Mouse (Mus musculus) ES-E14 (cell line): ENCODE measurements around the gene Guk1. TPM values are rescaled to one million over a fixed set of nuclear protein-coding genes. Genes with fewer than 3 reads are reported as not detected.

Source experiments
- DNase-seq: peaks from one replicate; pipeline ENCODE4 v3.0.0-alpha.2; 2013; ENCODE audit warnings: low read depth, low spot score
- H3K27ac ChIP-seq: 2 replicates; pipeline ENCODE4 v1.5.1; 2012; ENCODE audit warnings: low read depth, mild to moderate bottlenecking, low read length, moderate library complexity, mixed read lengths; ENCODE audit not compliant: poor library complexity, insufficient read depth, severe bottlenecking
- H3K36me3 ChIP-seq: 2 replicates; pipeline ENCODE4 v1.6.1; 2012; ENCODE audit warnings: mild to moderate bottlenecking, low read length, moderate library complexity, mixed read lengths; ENCODE audit not compliant: control insufficient read depth, poor library complexity, insufficient read depth, severe bottlenecking
- H3K4me1 ChIP-seq, 2 experiments: fragments of 150-350 bp in 1 of 2; sonication (generic) in 1 of 2; 2 replicates each; pipeline ENCODE4 v1.6.1; 2012; ENCODE audit warnings: low read length in 2 of 2, mild to moderate bottlenecking in 1 of 2, mixed read lengths in 1 of 2; ENCODE audit not compliant: control insufficient read depth in 2 of 2, insufficient read depth in 2 of 2, poor library complexity in 1 of 2
- H3K4me3 ChIP-seq, 2 experiments: fragments of 150-350 bp in 1 of 2; sonication (generic) in 1 of 2; 2 replicates each; pipeline ENCODE4 v1.5.1; 2012; ENCODE audit warnings: low read length in 2 of 2, low read depth in 1 of 2, mild to moderate bottlenecking in 1 of 2, mixed read lengths in 1 of 2; ENCODE audit not compliant: insufficient read depth in 1 of 2, poor library complexity in 1 of 2, severe bottlenecking in 1 of 2
- H3K9ac ChIP-seq: 2 replicates; pipeline ENCODE4 v1.6.1; 2012; ENCODE audit warnings: low read depth, mild to moderate bottlenecking, low read length, mixed read lengths; ENCODE audit not compliant: poor library complexity, insufficient read depth, severe bottlenecking
- H3K9me3 ChIP-seq: fragments of 150-350 bp; sonication (generic); 2 replicates; pipeline ENCODE4 v1.6.1; 2012; ENCODE audit warnings: low read depth, mild to moderate bottlenecking, low read length; ENCODE audit not compliant: control insufficient read depth, insufficient read depth
- CHD2 ChIP-seq: IDR thresholded peaks from 2 replicates; pipeline ENCODE4 v1.6.1; 2014; ENCODE audit warnings: mild to moderate bottlenecking, low read depth, low read length, inconsistent platforms
- HCFC1 ChIP-seq: IDR thresholded peaks from 2 replicates; pipeline ENCODE4 v1.6.1; 2012; ENCODE audit warnings: low read length, inconsistent platforms, borderline replicate concordance; ENCODE audit not compliant: insufficient read depth
- MAFK ChIP-seq: IDR thresholded peaks from 2 replicates; pipeline ENCODE4 v1.6.1; 2014; ENCODE audit warnings: mild to moderate bottlenecking, low read depth, low read length, inconsistent platforms; ENCODE audit not compliant: insufficient read depth
- ZC3H11A ChIP-seq: IDR thresholded peaks from 2 replicates; pipeline ENCODE4 v1.6.1; 2012; ENCODE audit warnings: low read depth, mild to moderate bottlenecking, inconsistent platforms, low read length, borderline replicate concordance
- ZNF384 ChIP-seq: IDR thresholded peaks from 2 replicates; pipeline ENCODE4 v1.6.1; 2012; ENCODE audit warnings: low read depth, low read length, inconsistent platforms
- in situ Hi-C, 2 experiments: fragments of 600-800 bp; cut with MboI; formaldehyde crosslinking; loops; one replicate each; pipeline ENCODE4 v1.15.1; 2025; ENCODE audit warnings: low sequenced_read_pairs in 2 of 2, inconsistent platforms in 1 of 2; ENCODE audit not compliant: unreplicated experiment in 2 of 2
- total RNA-seq: library from RNA; depleted of rRNA; stranded (reverse); fragments of 300-350 nt; gene quantifications from 2 replicates; pipeline ENCODE4 v1.2.3, GENCODE M21; 2012

Guk1 gene
- total RNA-seq, 1 experiment = 188 TPM

DNA sequence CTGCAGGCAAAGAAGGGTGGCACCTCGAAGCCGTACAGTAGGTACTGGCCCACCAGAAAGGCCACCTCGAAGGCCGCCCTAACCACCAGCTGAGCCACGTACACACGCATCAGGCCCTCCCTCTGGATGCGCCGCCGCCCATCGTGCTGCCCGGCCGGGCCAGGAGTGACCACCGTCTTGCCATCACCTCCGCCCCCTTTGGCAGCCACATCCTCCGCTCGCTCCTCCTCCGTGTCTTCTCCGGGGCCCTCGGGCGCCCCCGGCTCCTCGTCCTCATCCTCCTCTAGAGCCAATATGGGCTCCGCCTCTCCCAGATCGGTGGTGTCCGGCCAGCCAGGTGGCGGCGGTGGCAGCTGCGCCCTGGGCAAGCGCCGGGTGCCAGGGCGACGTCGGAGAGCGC, 15.1 kb downstream of the Guk1 start:
- no peaks in the 10 kb centered on the region for H3K9me3 ChIP-seq
- DNase-seq = no peak
- in situ Hi-C loops = no loop called here
- H3K4me3 ChIP-seq = peak overlapping the region; percentile 9 to 57; a peak in 3 of 4 replicates
- no peaks in the 10 kb centered on the region for H3K36me3 ChIP-seq
- H3K9ac ChIP-seq = 0 out of 2 replicates have a peak overlapping the region, but pooled peaks have one; percentile 3
- TF ChIP-seq MAFK = no peak
- TF ChIP-seq ZC3H11A = no peak
- TF ChIP-seq HCFC1 = no peak
- no peak for TF ChIP-seq CHD2
- no peak for TF ChIP-seq ZNF384
- no peak overlapping the region for H3K27ac ChIP-seq
- H3K4me1 ChIP-seq = peaks cover 0 to 2% of the 10 kb centered on the region in 2 experiments; a peak in 1 of 4 replicates

DNA sequence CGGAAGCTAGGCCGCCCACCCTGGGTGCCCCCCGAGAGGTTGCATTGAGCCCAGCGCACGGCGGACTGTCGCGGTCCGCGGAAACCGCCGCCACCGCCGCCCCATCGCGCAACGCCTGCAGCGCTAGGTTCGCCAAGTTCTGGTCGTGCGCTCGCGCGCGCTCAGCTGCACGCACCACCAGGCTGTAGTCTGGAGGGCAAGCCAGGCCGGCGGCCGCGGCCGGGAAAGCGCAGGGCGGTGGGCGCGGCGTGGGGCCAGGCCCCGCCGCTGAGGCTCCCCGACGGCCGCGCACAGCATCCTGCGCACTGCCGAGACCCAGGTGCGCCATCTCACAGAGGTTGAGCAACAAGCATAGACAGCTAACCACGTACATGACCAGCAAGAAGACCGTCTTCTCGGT, 15.5 kb downstream of the Guk1 start:
- Histone ChIP-seq H3K27ac (no peak overlapping the region), H3K9ac (peak overlapping the region; percentile 3; the same call in 1 of the 2 replicates), H3K4me3 (peak overlapping the region; percentile 9 to 57; a peak in 3 of 4 replicates), H3K9me3 (no peaks in the 10 kb centered on the region), H3K4me1 (peaks cover 0 to 2% of the 10 kb centered on the region in 2 experiments; a peak in 1 of 4 replicates), H3K36me3 (no peaks in the 10 kb centered on the region)
- in situ Hi-C loops = no loop called here
- DNase-seq = no peak
- TF ChIP-seq ZC3H11A (no peak), ZNF384 (no peak), MAFK (no peak), CHD2 (no peak), HCFC1 (no peak)

DNA sequence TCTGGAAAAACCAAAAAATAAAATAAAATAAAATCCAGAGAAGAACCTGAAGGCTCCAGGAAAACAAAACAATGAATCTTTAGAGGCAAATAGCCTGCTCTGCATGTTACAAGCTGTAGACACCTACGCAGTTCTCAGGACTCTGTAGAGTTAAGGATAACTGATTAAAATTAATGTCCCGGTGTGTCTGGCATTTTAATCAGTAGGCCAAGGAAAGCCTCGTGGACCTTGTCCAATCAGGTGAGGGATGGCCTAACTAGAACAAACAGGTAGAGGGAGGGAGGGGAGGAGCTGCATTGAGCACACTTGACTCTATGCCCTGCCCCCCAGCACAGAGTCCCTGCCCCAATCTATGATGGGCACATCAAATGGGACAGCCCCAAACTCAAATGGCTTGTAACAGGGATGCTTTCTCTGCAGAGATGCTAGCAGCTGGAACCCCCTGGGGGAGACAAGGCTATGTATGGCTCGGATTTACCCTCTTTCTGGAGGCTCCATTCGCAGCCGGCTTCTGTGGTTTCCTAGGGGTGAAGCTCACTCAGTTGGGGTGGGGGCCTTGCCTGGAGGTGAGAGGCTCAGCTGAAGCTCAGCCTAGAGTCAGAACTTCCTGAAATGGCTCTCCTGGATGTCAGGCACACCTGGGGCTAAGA, 17.7 kb downstream of the Guk1 start:
- Histone ChIP-seq H3K36me3 (no peaks in the 10 kb centered on the region), H3K9ac (no peak overlapping the region), H3K4me3 (no peak overlapping the region), H3K9me3 (no peaks in the 10 kb centered on the region), H3K4me1 (peaks cover 0 to 2% of the 10 kb centered on the region in 2 experiments; a peak in 1 of 4 replicates), H3K27ac (no peak overlapping the region)
- no peak for TF ChIP-seq ZNF384
- no peak for TF ChIP-seq ZC3H11A
- no peak for TF ChIP-seq MAFK
- no peak for TF ChIP-seq HCFC1
- no peak for TF ChIP-seq CHD2
- in situ Hi-C loops = no loop called here
- no peak for DNase-seq

GRCm38 (mm10) chr11:59170549-59170948, 21.5 kb downstream of the Guk1 start:
- Histone ChIP-seq H3K4me1 (no peaks in the 10 kb centered on the region; a peak in 1 of 4 replicates), H3K9me3 (no peaks in the 10 kb centered on the region), H3K36me3 (no peaks in the 10 kb centered on the region), H3K9ac (no peak overlapping the region), H3K4me3 (no peak overlapping the region), H3K27ac (no peak overlapping the region)
- TF ChIP-seq ZC3H11A (no peak), ZNF384 (no peak), CHD2 (no peak), HCFC1 (no peak), MAFK (no peak)
- in situ Hi-C loops = no loop called here
- no peak for DNase-seq

DNA sequence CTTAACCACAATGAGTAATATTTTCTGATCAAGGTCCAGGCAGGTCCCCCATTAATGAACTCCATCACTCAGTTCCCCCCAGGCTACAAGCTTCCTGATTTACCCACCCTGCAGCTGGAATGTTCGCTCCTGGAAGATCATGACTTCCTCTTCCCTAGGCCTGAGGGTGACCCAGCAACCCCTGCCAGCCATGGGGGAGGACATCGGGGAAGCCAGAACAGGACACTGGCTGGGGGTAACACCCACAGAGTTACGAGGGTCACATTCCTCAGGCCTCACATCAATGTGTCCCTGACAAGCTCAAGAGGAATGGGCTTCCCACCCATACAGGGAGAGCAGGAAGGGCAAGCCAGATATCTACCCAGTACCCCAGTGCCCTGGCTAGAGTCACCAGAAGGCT, 22.2 kb downstream of the Guk1 start:
- Histone ChIP-seq H3K27ac (no peak overlapping the region), H3K4me3 (no peak overlapping the region), H3K9ac (no peak overlapping the region), H3K36me3 (no peaks in the 10 kb centered on the region), H3K9me3 (no peaks in the 10 kb centered on the region), H3K4me1 (no peaks in the 10 kb centered on the region; a peak in 1 of 4 replicates)
- TF ChIP-seq CHD2 (no peak), ZNF384 (no peak), MAFK (no peak), ZC3H11A (no peak), HCFC1 (no peak)
- in situ Hi-C loops = no loop called here
- no peak for DNase-seq
